In the genomic region with DNA sequence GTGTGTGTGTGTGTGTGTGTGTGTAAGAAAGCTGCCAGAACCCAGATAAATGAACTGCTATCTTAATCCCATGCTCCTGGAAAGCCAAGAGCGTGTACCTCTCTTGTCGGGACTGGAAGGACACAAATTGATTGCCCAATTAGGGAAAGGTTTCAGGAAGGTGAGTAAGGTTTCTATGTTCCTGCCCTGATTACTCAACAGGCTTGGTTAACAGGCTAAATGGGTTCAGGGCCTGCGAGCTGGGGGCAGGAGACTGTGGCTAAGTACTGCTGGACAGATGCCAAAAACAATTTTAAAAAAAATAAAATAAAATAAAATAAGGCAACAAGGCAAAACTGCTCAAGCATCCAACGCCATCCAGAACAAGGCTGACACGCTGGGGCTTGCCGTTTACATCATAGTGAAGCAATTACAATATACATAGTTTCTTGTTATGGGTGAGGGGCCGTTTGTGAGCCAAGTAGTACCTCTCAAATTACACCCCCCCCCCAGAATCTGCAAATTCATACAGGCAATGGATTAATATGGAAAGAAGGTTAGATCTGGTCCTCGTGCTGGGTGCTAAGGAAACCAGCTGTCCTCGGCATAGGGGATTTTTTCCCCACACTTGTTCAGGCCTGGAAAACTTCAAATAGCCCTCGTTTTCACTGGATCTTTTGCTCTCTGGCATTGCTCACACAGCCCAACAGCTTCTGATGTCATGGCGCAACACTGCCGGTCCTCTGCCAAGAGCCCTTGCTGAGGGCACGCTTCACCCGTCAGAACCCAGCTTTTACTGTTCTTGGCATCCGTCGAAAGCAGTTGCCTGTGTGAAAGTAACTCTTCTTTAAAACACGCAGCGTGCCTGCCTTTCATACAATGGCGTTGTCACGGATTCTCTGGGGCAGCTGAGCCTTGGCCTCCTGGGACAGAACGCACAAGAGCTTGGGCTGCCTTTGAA, we compare ENCODE assay signal across 9 mouse cellular contexts.
DNase-seq lines count a peak whose midpoint lies in the region; ATAC-seq and TF ChIP-seq lines count a peak whose summit lies in the region.
"Had no signal": no experiment of that assay in that cellular context is flagged by ENCODE, and none has a peak within 500 bp of the region (broad histone marks: within the 10 kb centered on the region; RNA-seq: fewer than 3 reads in every experiment).

No protein-coding gene starts in this region.

- intact Hi-C loops in gastrocnemius, adult 2 months (cut with DNase I): no loop called here
- intact Hi-C loops in gastrocnemius, postnatal 36 days (cut with DNase I): loop anchor here (10.0 kb wide), 1 partner anchor 387 kb away; no protein-coding TSS in a partner anchor

- peaks cover 9% of the 10 kb centered on the region; the same call in 1 of the 2 replicates for H3K4me1 ChIP-seq in forebrain, embryonic 16.5 days (replicated peaks; ENCODE audit: control insufficient read depth, insufficient read depth, low read length)
- H3K4me1 ChIP-seq in midbrain, embryonic 14.5 days (ENCODE audit: control insufficient read depth, insufficient read depth, low read length): 0 out of 2 replicates have a peak, but pooled peaks cover 3% of the 10 kb centered on the region

- H3K27ac ChIP-seq in gastrocnemius, adult 2 months: no peak overlapping the region
- H3K27ac ChIP-seq in forebrain, embryonic 16.5 days (ENCODE audit: low read length): peak overlapping the region; percentile 54
- H3K27ac ChIP-seq in layer of hippocampus, adult 2 months: peak overlapping the region; percentile 12; the same call in 1 of the 2 replicates
- peak overlapping the region; percentile 61 for H3K27ac ChIP-seq in midbrain, embryonic 14.5 days (replicated peaks; ENCODE audit: low read depth, low read length)
- H3K27ac ChIP-seq: liver, embryonic 14.5 days had no signal

- no peaks in the 10 kb centered on the region for H3K36me3 ChIP-seq in forebrain, embryonic 16.5 days (ENCODE audit: control insufficient read depth, insufficient read depth)
- H3K36me3 ChIP-seq in midbrain, embryonic 14.5 days (ENCODE audit: control insufficient read depth, insufficient read depth, low read length): no peaks in the 10 kb centered on the region

- no peaks in the 10 kb centered on the region for H3K9me3 ChIP-seq in forebrain, embryonic 16.5 days (ENCODE audit: control insufficient read depth, low read length)
- H3K9me3 ChIP-seq in midbrain, embryonic 14.5 days (ENCODE audit: control insufficient read depth, low read length): no peaks in the 10 kb centered on the region

- H3K27me3 ChIP-seq in forebrain, embryonic 16.5 days (replicated peaks; ENCODE audit: control insufficient read depth, insufficient read depth, low read length): no peaks in the 10 kb centered on the region
- no peaks in the 10 kb centered on the region for H3K27me3 ChIP-seq in midbrain, embryonic 14.5 days (ENCODE audit: control insufficient read depth, insufficient read depth, low read length)

- no peak overlapping the region for H3K4me3 ChIP-seq in gastrocnemius, adult 2 months
- no peak overlapping the region for H3K4me3 ChIP-seq in forebrain, embryonic 16.5 days (replicated peaks; ENCODE audit: low read length)
- H3K4me3 ChIP-seq in layer of hippocampus, adult 2 months: no peak overlapping the region
- no peak overlapping the region for H3K4me3 ChIP-seq in midbrain, embryonic 14.5 days (replicated peaks; ENCODE audit: low read depth, low read length)

- peak; percentile 85 for ATAC-seq in forebrain, embryonic 16.5 days
- peak; percentile 76 for ATAC-seq in midbrain, embryonic 14.5 days (ENCODE audit: low FRiP score, low TSS enrichment)

- no peak for TF ChIP-seq CTCF in gastrocnemius, adult 2 months (IDR thresholded peaks at IDR 0.05)
- no peak for TF ChIP-seq CTCF in layer of hippocampus, adult 2 months (conservative IDR thresholded peaks at IDR 0.05)

- WGBS in forebrain, embryonic 16.5 days: 19% methylated on average over 21 of the region's 21 CpGs
- WGBS in midbrain, embryonic 14.5 days: 26% methylated on average over 21 of the region's 21 CpGs

- H3K9ac ChIP-seq in forebrain, embryonic 16.5 days (replicated peaks; ENCODE audit: low read depth, low read length): no peak overlapping the region
- H3K9ac ChIP-seq in midbrain, embryonic 14.5 days (replicated peaks; ENCODE audit: low read length): peak overlapping the region; percentile 9; the same call in 1 of the 2 replicates
- H3K9ac ChIP-seq: liver, embryonic 14.5 days had no signal

- peak; percentile 71 for DNase-seq in gastrocnemius, adult 2 months
- no peak for DNase-seq in gastrocnemius, postnatal 36 days
- peak; percentile 90 for DNase-seq in Muller cell, postnatal 12 days (ENCODE audit: inconsistent ontology term)
- DNase-seq in layer of hippocampus, adult 2 months (ENCODE audit: low spot score in 2 of 2): peak; percentile 32 to 66
- DNase-seq in midbrain, embryonic 14.5 days: peak; percentile 80
- no peak for DNase-seq in thymus, postnatal 36 days
- no peak for DNase-seq in thymus, postnatal 14 days

- H3K4me2 ChIP-seq in forebrain, embryonic 16.5 days (ENCODE audit: low read length): no peak overlapping the region
- H3K4me2 ChIP-seq in midbrain, embryonic 14.5 days (ENCODE audit: low read length): peak overlapping the region; percentile 22

Comparison
In these comparisons a context has a peak if more than half of its experiments do, and no peak if none do; other contexts are left out.
1. DNase-seq: peak in gastrocnemius, adult 2 months (single experiment), Muller cell, postnatal 12 days (single experiment), layer of hippocampus, adult 2 months (2 of 2) and midbrain, embryonic 14.5 days (single experiment); none in gastrocnemius, postnatal 36 days (0 of 2), thymus, postnatal 36 days (0 of 2) and thymus, postnatal 14 days (single experiment).